Mouse (Mus musculus): ENCODE data around the gene Nutm1. TPM values are rescaled to one million over a fixed set of nuclear protein-coding genes. Genes with fewer than 3 reads are reported as not detected.

Nutm1 gene
- total and polyA plus RNA-seq, 3 experiments: 0.04 to 0.13 TPM; not detected in 1

DNA sequence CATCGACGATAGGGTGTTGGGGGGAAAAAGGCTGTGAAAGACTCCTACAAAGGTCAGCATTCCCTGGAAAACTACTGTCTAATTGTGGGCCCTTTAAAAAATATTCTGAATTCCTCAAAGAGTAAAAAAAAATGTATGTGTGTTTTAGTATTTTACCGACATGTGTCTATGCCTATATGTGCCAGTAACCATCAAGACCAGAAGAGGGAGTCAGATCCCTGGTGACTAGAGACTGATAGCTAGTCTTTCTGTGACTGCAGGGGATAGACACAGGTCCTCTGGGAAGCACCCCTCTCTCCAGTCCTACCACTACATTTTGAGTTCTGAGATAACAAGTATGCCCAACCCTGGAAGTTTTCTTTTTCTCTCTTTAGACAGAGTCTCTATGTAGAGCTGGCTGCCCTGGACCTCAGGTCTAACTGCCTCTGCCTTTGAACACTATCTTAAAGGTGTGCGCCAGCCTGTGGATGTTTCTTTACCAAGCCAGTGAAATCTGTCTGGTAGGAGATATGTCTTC is 3.7 kb upstream of the Nutm1 start (continued):
- TF ChIP-seq GATA1 (IDR thresholded peaks at IDR 0.05; ENCODE audit: low read depth, low read length): 0 out of 2 replicates have a peak, but pooled peaks have one; percentile 8
- TF ChIP-seq MYC (IDR thresholded peaks at IDR 0.05; ENCODE audit: low read depth, low read length): 0 out of 2 replicates have a peak, but pooled peaks have one; percentile 41
- no peak for TF ChIP-seq HCFC1 (IDR thresholded peaks at IDR 0.05; ENCODE audit: low read depth, low read length)
- TF ChIP-seq NRF1 (IDR thresholded peaks at IDR 0.05; ENCODE audit: insufficient read depth, low read depth, low read length, poor library complexity, severe bottlenecking): no peak
- no peak for TF ChIP-seq ELF1 (IDR thresholded peaks at IDR 0.05; ENCODE audit: low read depth, low read length)
- no peak for TF ChIP-seq JUND (IDR thresholded peaks at IDR 0.05; ENCODE audit: low read depth, low read length)
- no peak for TF ChIP-seq GABPA (IDR thresholded peaks at IDR 0.05; ENCODE audit: low read depth, low read length)
- TF ChIP-seq ZC3H11A (IDR thresholded peaks at IDR 0.05; ENCODE audit: low read depth, low read length): peak; percentile 62
- no peak for TF ChIP-seq TAL1 (IDR thresholded peaks at IDR 0.05; ENCODE audit: low read length)
- no peak for TF ChIP-seq KAT2A (conservative IDR thresholded peaks at IDR 0.05; ENCODE audit: low read depth, low read length)
- peak; percentile 81 for TF ChIP-seq RAD21 (IDR thresholded peaks at IDR 0.05; ENCODE audit: low read depth, low read length)
- no peak for TF ChIP-seq ZMIZ1 (IDR thresholded peaks at IDR 0.05; ENCODE audit: low read depth, low read length)
- no peak for TF ChIP-seq POLR2A (IDR thresholded peaks at IDR 0.05; ENCODE audit: control insufficient read depth in 1 of 2, insufficient read depth in 1 of 2, low read depth in 1 of 2, low read length in 2 of 2, poor library complexity in 1 of 2)
- no peak for TF ChIP-seq RCOR1 (IDR thresholded peaks at IDR 0.05; ENCODE audit: low read depth, low read length)
- TF ChIP-seq MAZ (IDR thresholded peaks at IDR 0.05; ENCODE audit: low read depth, low read length): no peak
- no peak for TF ChIP-seq TCF12 (IDR thresholded peaks at IDR 0.05; ENCODE audit: low read depth, low read length)
- no peak for TF ChIP-seq USF1 (IDR thresholded peaks at IDR 0.05; ENCODE audit: low read depth, low read length)
- peak; percentile 62; the same call in 1 of the 2 replicates for TF ChIP-seq ZNF384 (IDR thresholded peaks at IDR 0.05; ENCODE audit: low read depth, low read length)
- TF ChIP-seq EP300 (IDR thresholded peaks at IDR 0.05; ENCODE audit: low read depth in 1 of 2, low read length in 2 of 2): no peak

DNA sequence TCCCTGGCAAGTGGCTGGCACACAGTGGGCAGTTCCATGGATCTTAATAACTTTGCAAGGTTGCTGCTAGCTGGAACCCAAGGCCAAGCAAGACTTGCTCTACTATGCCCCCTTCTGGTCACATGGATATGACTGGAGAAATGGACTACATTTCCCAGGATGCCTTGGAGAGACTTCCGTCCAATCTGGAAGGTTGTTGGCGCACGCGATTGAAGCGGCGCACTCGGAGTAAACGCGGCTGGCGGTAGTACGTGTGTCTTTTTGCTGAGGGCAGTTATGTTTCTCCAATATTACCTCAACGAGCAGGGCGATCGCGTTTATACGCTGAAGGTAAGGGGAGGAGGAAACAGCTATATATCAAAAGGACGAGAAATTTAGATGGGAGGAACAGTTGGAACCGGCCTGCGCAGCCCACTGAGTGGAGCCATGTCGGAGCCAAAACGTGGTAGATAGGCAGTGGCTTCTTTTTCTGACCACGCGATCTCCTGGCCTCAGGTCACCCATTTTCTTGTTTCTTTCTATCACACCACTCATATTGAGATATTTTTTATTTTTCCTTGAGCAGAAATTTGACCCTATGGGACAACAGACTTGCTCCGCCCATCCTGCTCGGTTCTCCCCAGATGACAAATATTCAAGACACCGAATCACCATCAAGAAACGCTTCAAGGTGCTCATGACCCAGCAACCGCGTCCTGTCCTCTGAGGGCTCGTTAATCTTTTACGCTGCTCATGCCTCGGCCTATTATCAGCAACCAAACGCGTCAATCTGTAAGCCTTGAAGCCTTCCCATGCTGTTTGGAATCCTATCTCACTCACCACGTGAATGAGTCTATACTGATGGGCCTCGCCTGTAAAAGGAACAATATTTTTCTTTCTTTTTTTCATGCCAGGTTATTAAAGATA is 2.9 kb upstream of the Nutm1 start, which contains the start of gene Nop10:
Gene Nop10, plus strand, starts transcription at position 179 of the 906 bp plus-strand sequence.
- no peaks in the 10 kb centered on the region for H3K9me3 ChIP-seq (replicated peaks; ENCODE audit: insufficient read depth, low read length)
- H3K27ac ChIP-seq (ENCODE audit: control insufficient read depth, low read depth, low read length): peak within 1 kb of the TSS; percentile 97
- DNase-seq (ENCODE audit: low read depth, low spot score): peak; percentile 97
- TF ChIP-seq POLR2AphosphoS2 (IDR thresholded peaks at IDR 0.05; ENCODE audit: low read length): peak; percentile 99
- peak; percentile 88 for TF ChIP-seq MAX (IDR thresholded peaks at IDR 0.05; ENCODE audit: low read length)
- peak; percentile 91; the same call in 1 of the 2 replicates for TF ChIP-seq POLR2AphosphoS5 (IDR thresholded peaks at IDR 0.05; ENCODE audit: borderline replicate concordance, low read depth, low read length)
- peak; percentile 93 for TF ChIP-seq KAT2A (conservative IDR thresholded peaks at IDR 0.05; ENCODE audit: low read depth, low read length)
- TF ChIP-seq ZNF384 (IDR thresholded peaks at IDR 0.05; ENCODE audit: low read depth, low read length): no peak
- TF ChIP-seq MAZ (IDR thresholded peaks at IDR 0.05; ENCODE audit: low read depth, low read length): no peak
- TF ChIP-seq NELFE (IDR thresholded peaks at IDR 0.05; ENCODE audit: low read depth, low read length): peak; percentile 100
- peak; percentile 99 for TF ChIP-seq HCFC1 (IDR thresholded peaks at IDR 0.05; ENCODE audit: low read depth, low read length)
- peak; percentile 53 for TF ChIP-seq SMC3 (IDR thresholded peaks at IDR 0.05; ENCODE audit: low read depth, low read length)
- peak; percentile 90; the same call in 1 of the 2 replicates for TF ChIP-seq CHD1 (IDR thresholded peaks at IDR 0.05; ENCODE audit: low read depth, low read length)
- TF ChIP-seq E2F4 (IDR thresholded peaks at IDR 0.05; ENCODE audit: borderline replicate concordance, low read depth, low read length): no peak
- TF ChIP-seq JUND (IDR thresholded peaks at IDR 0.05; ENCODE audit: low read depth, low read length): no peak
- TF ChIP-seq SIN3A (IDR thresholded peaks at IDR 0.05; ENCODE audit: low read length): peak; percentile 99
- peak; percentile 95 for TF ChIP-seq TBP (IDR thresholded peaks at IDR 0.05; ENCODE audit: low read depth, low read length)
- TF ChIP-seq CTCF (IDR thresholded peaks at IDR 0.05 in 2 of 3, conservative IDR thresholded peaks at IDR 0.05 in 1 of 3; ENCODE audit: control insufficient read depth in 1 of 3, insufficient read depth in 1 of 3, low read depth in 2 of 3, low read length in 3 of 3, poor library complexity in 1 of 3, severe bottlenecking in 1 of 3): peak; percentile 63 to 94 (median 93); a peak in 5 of 6 replicates
- no peak for TF ChIP-seq MEF2A (IDR thresholded peaks at IDR 0.05; ENCODE audit: extremely low read depth, insufficient replicate concordance, low read depth, low read length, poor library complexity, severe bottlenecking)
- TF ChIP-seq BHLHE40 (IDR thresholded peaks at IDR 0.05; ENCODE audit: borderline replicate concordance, low read depth, low read length): peak; percentile 61; the same call in 1 of the 2 replicates
- TF ChIP-seq GABPA (IDR thresholded peaks at IDR 0.05; ENCODE audit: low read depth, low read length): no peak
- TF ChIP-seq USF1 (IDR thresholded peaks at IDR 0.05; ENCODE audit: low read depth, low read length): peak; percentile 80

More for the DNA sequence above, 2.9 kb upstream of the Nutm1 start, which contains the start of gene Nop10:
- peaks cover 27% of the 10 kb centered on the region for H3K79me2 ChIP-seq (ENCODE audit: control insufficient read depth, insufficient read depth, low read length, poor library complexity)
- H3K9ac ChIP-seq (ENCODE audit: control insufficient read depth, low read depth, low read length, poor library complexity, severe bottlenecking): peak within 1 kb of the TSS; percentile 86
- no peaks in the 10 kb centered on the region for H3K27me3 ChIP-seq (ENCODE audit: control insufficient read depth in 1 of 2, insufficient read depth in 2 of 2, low read length in 2 of 2)
- peaks cover 5 to 8% of the 10 kb centered on the region in 2 experiments; a peak in 2 of 4 replicates for H3K4me1 ChIP-seq (ENCODE audit: control insufficient read depth in 1 of 2, insufficient read depth in 2 of 2, low read length in 2 of 2)
- peaks cover 3 to 15% of the 10 kb centered on the region in 2 experiments; a peak in 3 of 4 replicates for H3K36me3 ChIP-seq (ENCODE audit: control insufficient read depth in 1 of 2, insufficient read depth in 2 of 2, low read length in 2 of 2)
- H3K4me3 ChIP-seq (ENCODE audit: control insufficient read depth in 1 of 2, insufficient read depth in 1 of 2, low read depth in 2 of 2, low read length in 2 of 2): peak within 1 kb of the TSS; percentile 79 to 91
